Mouse (Mus musculus) heart, adult 2 months (tissue): ENCODE data around the gene Khdc4.

ENCODE experiments used
- CTCF ChIP-seq: fragments of 200-600 bp; IDR thresholded peaks from 2 replicates; pipeline ENCODE4 v1.8.1; 2022; ENCODE audit warnings: antibody characterized with exemption, mild to moderate bottlenecking, moderate library complexity
- POLR2A ChIP-seq: fragments of 200-500 bp; IDR thresholded peaks from 2 replicates; pipeline ENCODE4 v1.6.1; 2011; ENCODE audit warnings: mild to moderate bottlenecking, low read depth, low read length, control low read depth; ENCODE audit not compliant: insufficient read depth

DNA sequence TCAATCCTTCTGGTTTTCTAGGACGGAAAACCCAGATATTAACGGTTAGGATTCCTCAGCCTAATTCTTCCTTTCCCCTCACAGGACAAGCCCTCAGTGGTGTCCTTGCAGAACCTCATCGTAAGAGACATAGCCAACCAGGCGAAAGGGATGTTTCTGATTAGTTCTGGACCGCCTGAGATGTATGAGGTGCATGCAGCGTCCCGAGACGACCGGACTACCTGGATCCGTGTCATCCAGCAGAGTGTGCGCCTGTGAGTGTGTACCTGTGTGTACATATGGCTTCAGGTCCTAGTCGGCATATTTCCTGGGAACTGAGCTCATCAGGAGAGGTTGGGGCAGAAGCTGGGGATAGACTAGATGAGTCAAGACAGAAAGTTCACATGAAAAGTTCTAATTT, 46.4 kb upstream of the Khdc4 start:
- TF ChIP-seq POLR2A = no peak
- no peak for TF ChIP-seq CTCF
